Mouse (Mus musculus) spleen, adult 2 months (tissue): ENCODE measurements around the gene 4931414P19Rik. TPM values are rescaled to one million over a fixed set of nuclear protein-coding genes. Genes with fewer than 3 reads are reported as not detected.

Source experiments
- DNase-seq, 2 experiments: peaks; one replicate each; pipeline versions ENCODE4 v3.0.0 to v3.0.0-alpha.2; 2012 to 2021; ENCODE audit warnings: low spot score in 2 of 2, low read depth in 1 of 2
- H3K27ac ChIP-seq: fragments of 200-500 bp; 2 replicates; pipeline ENCODE4 v1.5.1; 2012; ENCODE audit warnings: low read length, inconsistent platforms; ENCODE audit not compliant: insufficient read depth
- H3K27me3 ChIP-seq: fragments of 200-500 bp; 2 replicates; pipeline ENCODE4 v1.6.1; 2012; ENCODE audit warnings: mild to moderate bottlenecking, moderate library complexity, low read length, inconsistent platforms; ENCODE audit not compliant: control insufficient read depth, insufficient read depth
- H3K36me3 ChIP-seq: fragments of 200-500 bp; 2 replicates; pipeline ENCODE4 v1.6.1; 2012; ENCODE audit warnings: mild to moderate bottlenecking, low read length, inconsistent platforms; ENCODE audit not compliant: control insufficient read depth, insufficient read depth
- H3K4me1 ChIP-seq: fragments of 200-500 bp; 2 replicates; pipeline ENCODE4 v1.6.1; 2011; ENCODE audit warnings: inconsistent platforms; ENCODE audit not compliant: control insufficient read depth, insufficient read depth, insufficient read length
- H3K4me3 ChIP-seq: fragments of 200-500 bp; 2 replicates; pipeline ENCODE4 v1.5.1; 2011; ENCODE audit warnings: mild to moderate bottlenecking, inconsistent platforms; ENCODE audit not compliant: insufficient read depth, insufficient read length; ENCODE audit errors: extremely low read depth
- CTCF ChIP-seq: fragments of 200-500 bp; IDR thresholded peaks from 2 replicates; pipeline ENCODE4 v1.5.1; 2011; ENCODE audit warnings: mild to moderate bottlenecking, inconsistent platforms; ENCODE audit not compliant: insufficient read depth, insufficient read length, insufficient replicate concordance; ENCODE audit errors: extremely low read depth
- POLR2A ChIP-seq: fragments of 200-500 bp; IDR thresholded peaks from 2 replicates; pipeline ENCODE4 v1.6.1; 2011; ENCODE audit warnings: low read depth, low read length, inconsistent platforms
- WGBS: fragments of 180-500 bp; shearing (Covaris S2); methylation state at CpG from one replicate; pipeline ENCODE4 v1.1.7; 2018; 5-methylcytosine and 5-hydroxymethylcytosine counted together
- polyA plus RNA-seq: library from polyadenylated mRNA; depleted of rRNA; stranded (reverse); fragments of >200 nt; gene quantifications from 2 replicates; pipeline ENCODE4 v1.2.3, GENCODE M21; 2012

4931414P19Rik gene
- polyA plus RNA-seq, 1 experiment: 4.2 TPM

- WGBS: 2% methylated on average over 27 of the region's 28 CpGs
- H3K27me3 ChIP-seq: no peaks in the 10 kb centered on the region
- H3K4me3 ChIP-seq: peak within 1 kb of the TSS; percentile 76
- H3K4me1 ChIP-seq: peaks cover 7% of the 10 kb centered on the region
- H3K36me3 ChIP-seq: peaks cover 35% of the 10 kb centered on the region
- H3K27ac ChIP-seq: no peak within 1 kb of the TSS; the same call in 1 of the 2 replicates
- no peak for DNase-seq
- no peak for TF ChIP-seq POLR2A
- TF ChIP-seq CTCF: no peak
These were observed 35.1 kb upstream of the 4931414P19Rik start, which contains the start of gene Gm17606 for GRCm38 (mm10) chr14:54640946-54641304. Gene Gm17606 (plus strand): TSS chr14:54640952.

DNA sequence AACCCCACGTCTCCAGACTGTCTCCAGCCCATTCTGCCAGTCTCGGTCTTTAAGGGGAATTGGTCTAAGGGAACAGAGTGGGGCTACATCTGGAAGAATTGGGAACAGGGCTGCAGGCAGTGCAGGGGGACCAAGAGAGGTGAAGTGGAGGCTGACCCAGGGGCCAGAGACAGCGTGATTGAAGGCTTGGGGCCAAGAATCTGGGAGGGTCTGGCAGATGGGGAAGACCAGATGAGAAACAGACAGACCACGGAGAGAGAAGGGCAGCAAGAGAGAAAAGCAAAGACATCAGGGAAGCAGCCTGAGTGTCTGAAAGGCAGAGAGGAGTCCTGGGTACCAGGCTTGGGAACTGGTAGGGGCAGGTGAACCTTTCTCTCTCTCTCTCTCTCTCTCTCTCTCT, 34.3 kb upstream of the 4931414P19Rik start:
- Histone ChIP-seq H3K36me3 (peaks cover 27% of the 10 kb centered on the region), H3K4me1 (peaks cover 7% of the 10 kb centered on the region), H3K27me3 (no peaks in the 10 kb centered on the region), H3K4me3 (no peak overlapping the region), H3K27ac (no peak overlapping the region)
- whole genome bisulfite sequencing: 65% methylated on average over 4 of the region's 4 CpGs
- no peak for DNase-seq
- TF ChIP-seq CTCF (no peak), POLR2A (no peak)

- no peak for DNase-seq
- 67% methylated on average over 5 of the region's 5 CpGs for WGBS
- TF ChIP-seq POLR2A (no peak), CTCF (no peak)
These were observed 32.4 kb upstream of the 4931414P19Rik start for GRCm38 (mm10) chr14:54638210-54638609.

DNA sequence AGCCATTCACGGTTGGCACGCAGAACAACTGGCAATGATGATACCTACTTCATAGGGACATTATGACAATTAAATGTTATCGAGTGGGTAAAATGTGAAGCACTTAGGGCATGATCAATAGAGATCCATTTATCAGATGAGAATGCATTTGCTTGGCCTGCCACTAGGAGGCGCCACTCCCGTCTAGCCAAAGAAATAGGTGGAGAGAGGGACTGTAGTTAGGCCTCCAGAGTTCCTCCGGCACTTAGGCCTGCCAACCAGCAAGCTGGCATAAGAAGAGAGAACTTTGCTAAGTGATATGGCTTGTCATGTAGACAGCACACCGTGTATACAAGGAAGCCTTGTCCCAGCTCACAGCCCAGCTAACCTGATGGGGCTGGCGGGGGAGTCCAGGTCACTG, 31.2 kb upstream of the 4931414P19Rik start:
- Histone ChIP-seq H3K4me3 (no peak overlapping the region), H3K27ac (no peak overlapping the region), H3K36me3 (peaks cover 9% of the 10 kb centered on the region), H3K27me3 (no peaks in the 10 kb centered on the region), H3K4me1 (peaks cover 7% of the 10 kb centered on the region)
- WGBS: 59% methylated on average over 8 of the region's 8 CpGs
- DNase-seq: peak; percentile 9 to 52
- TF ChIP-seq POLR2A: no peak
- TF ChIP-seq CTCF: peak; percentile 64; the same call in 1 of the 2 replicates

More at GRCm38 (mm10) chr14:54638210-54638609, 32.4 kb upstream of the 4931414P19Rik start:
- Histone ChIP-seq H3K4me1 (peaks cover 7% of the 10 kb centered on the region), H3K27ac (no peak overlapping the region), H3K36me3 (peaks cover 9% of the 10 kb centered on the region), H3K27me3 (no peaks in the 10 kb centered on the region), H3K4me3 (no peak overlapping the region)

GRCm38 (mm10) chr14:54634182-54634581, 28.4 kb upstream of the 4931414P19Rik start:
- Histone ChIP-seq H3K36me3 (peaks cover 10% of the 10 kb centered on the region), H3K27me3 (no peaks in the 10 kb centered on the region), H3K4me1 (no peaks in the 10 kb centered on the region; the same call in 1 of the 2 replicates), H3K4me3 (no peak overlapping the region), H3K27ac (no peak overlapping the region)
- TF ChIP-seq POLR2A (no peak), CTCF (peak; percentile 10; the same call in 1 of the 2 replicates)
- DNase-seq: no peak
- 67% methylated on average over 4 of the region's 4 CpGs for WGBS

GRCm38 (mm10) chr14:54632252-54632651, 26.5 kb upstream of the 4931414P19Rik start:
- 95% methylated on average over 37 of the region's 37 CpGs for WGBS
- no peaks in the 10 kb centered on the region for H3K27me3 ChIP-seq
- H3K27ac ChIP-seq: no peak overlapping the region
- no peak for DNase-seq
- H3K36me3 ChIP-seq: peaks cover 10% of the 10 kb centered on the region
- no peak for TF ChIP-seq POLR2A
- TF ChIP-seq CTCF: no peak
- no peak overlapping the region for H3K4me3 ChIP-seq
- no peaks in the 10 kb centered on the region; the same call in 1 of the 2 replicates for H3K4me1 ChIP-seq

DNA sequence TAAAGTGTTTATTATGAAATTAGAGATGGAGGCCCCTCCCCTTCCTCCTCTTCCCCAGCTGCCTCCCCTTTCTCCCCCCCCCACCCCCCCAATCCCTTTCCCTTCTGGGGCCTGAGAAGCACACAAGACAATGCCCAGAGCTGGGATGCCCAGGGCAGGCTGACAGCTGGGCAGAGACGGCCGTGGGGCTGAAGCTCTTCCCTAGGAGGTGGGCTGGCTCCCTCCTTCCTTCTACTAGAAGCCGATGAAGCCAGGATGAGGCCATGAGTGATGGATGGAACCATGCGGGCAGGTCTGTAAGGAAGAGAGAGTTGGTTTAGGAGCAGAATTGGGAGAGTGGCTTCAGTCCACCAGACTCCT, 25.4 kb upstream of the 4931414P19Rik start:
- no peak overlapping the region for H3K4me3 ChIP-seq
- peaks cover 10% of the 10 kb centered on the region for H3K36me3 ChIP-seq
- no peak for TF ChIP-seq POLR2A
- TF ChIP-seq CTCF: no peak
- H3K27ac ChIP-seq: no peak overlapping the region
- DNase-seq: no peak
- WGBS: 88% methylated on average over 4 of the region's 4 CpGs
- H3K27me3 ChIP-seq: no peaks in the 10 kb centered on the region
- H3K4me1 ChIP-seq: no peaks in the 10 kb centered on the region; the same call in 1 of the 2 replicates
